Mouse (Mus musculus) left cerebral cortex, postnatal 25 days (tissue): Measurements from ENCODE around the gene Sprn. TPM values are rescaled to one million over a fixed set of nuclear protein-coding genes. Genes with fewer than 3 reads are reported as not detected.

Experiments used
- DNase-seq, 2 experiments: peaks; one replicate each; pipeline ENCODE4 v3.0.0; 2022; ENCODE audit warnings: low spot score in 2 of 2, mixed read lengths in 1 of 2
- intact Hi-C: fragments of 180-260 bp; cut with DNase I; formaldehyde crosslinking; loops from one replicate; pipeline ENCODE4 v1.15.1; 2025
- total RNA-seq, 2 experiments: library from RNA; stranded (reverse); gene quantifications; 2 replicates each; pipeline ENCODE4 v1.2.3; 2021

The Sprn gene
- total RNA-seq, result 100 to 1,000 TPM; 160 to 172 TPM

DNA sequence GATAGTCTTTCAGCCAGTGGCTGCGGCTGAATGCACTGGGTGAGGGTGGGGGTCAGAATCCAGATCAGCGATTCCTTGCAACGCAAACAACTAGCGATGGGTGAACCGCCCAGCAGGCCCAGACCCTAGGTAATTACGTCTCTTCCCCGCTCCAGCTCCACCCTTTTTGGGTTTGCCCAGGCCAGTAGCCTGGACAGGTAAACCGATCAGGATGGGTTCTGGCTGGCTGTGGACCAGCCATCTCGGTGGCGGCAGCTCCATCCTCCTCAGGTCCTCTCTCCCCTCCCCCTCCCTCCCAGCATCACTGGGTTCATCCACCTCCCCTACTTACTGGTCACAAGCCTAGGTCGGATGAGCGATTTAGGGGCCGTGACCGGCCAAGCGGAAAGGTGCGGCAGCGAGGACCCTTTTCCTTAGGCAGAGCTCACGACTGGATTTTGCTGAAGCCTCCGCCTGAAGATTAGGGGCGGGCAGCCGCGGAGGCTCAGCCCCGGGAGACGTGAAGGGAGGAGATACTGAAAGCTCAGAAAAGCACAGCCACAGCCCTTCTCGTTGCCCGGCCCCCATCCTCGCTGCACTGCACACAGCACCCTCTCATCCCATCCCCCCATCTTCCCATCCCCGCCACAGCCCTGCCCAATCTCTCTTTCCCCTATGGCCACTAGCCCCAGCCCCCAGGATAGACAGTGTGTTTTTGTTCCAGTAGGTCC, at the start of gene Sprn:
Gene Sprn (minus strand): TSS at position 660 of the 710 bp plus-strand sequence.
- peak; percentile 80 to 91 for DNase-seq
- intact Hi-C loops, result loop anchor here (5.0 to 10.0 kb wide), 2 partner anchors 580 to 673 kb away; no protein-coding TSS in a partner anchor

- DNase-seq, result no peak
- intact Hi-C loops, result no loop called here
Measured at GRCm38 (mm10) chr7:140201090-140201489, 46.4 kb upstream of the Sprn start.

DNA sequence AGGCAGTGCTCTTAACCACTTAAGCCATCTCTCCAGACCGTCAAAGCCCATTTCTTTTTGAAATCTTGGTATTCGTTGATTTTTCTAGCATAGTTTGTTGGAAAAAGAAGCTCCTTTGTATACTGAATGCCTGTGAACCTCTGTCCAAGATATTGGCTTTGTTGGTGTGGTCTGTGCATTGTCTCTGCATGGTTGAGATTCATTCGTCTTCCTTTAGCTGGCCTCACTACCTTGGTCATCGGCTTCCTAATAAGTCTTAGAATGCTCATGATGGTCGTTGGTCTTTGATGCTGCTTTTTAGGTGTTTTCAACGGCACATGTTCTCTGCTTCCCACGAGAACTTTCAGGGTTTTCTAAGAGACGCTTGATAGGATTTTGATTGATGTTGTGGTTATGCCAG, 41.3 kb upstream of the Sprn start:
- no peak for DNase-seq
- intact Hi-C loops, result no loop called here

DNA sequence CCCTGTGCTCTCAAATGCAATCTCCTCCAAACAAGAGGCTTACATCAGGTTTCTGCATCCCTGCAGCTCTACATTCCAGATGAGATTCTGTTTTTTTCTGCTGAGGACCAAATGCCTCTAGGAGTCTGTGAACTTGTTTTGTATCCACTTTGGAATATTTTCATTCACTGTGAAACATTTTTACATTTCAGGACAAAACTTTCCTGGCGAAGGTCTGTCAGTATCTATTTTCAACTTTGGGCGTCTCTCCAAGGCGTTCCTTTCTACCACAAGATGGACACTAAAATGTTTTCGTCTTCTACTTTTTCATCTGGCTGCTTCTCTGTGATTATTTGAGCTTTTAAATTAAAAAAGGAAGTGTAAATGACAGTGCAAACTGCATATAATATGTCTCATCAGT, 39.4 kb upstream of the Sprn start:
- intact Hi-C loops, result no loop called here
- DNase-seq, result peak in 1 of 2 experiments; percentile 66

GRCm38 (mm10) chr7:140192851-140193250, 38.2 kb upstream of the Sprn start:
- intact Hi-C loops, result no loop called here

GRCm38 (mm10) chr7:140192445-140192844, 37.8 kb upstream of the Sprn start:
- intact Hi-C loops, result no loop called here
- DNase-seq, result no peak

More at GRCm38 (mm10) chr7:140192851-140193250, 38.2 kb upstream of the Sprn start:
- no peak for DNase-seq

DNA sequence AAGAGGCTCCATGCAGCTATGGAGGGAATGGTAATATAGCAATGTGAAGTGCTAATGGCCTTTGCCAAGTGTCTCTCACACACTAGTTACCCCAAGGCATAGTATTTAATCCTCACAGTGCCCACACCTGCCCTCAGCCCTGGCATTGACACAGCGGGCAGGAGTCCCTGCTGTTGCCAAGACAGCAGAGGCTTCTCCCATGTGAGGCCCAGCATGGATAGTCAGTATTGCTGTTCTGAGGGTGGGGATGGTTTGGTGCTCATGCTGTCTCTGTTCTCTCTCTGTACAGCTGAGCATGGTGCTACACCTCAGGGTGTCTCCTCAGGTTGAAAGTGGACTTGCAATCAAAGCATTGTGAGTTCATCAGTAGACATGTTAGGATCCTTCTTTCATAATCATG, 35.8 kb upstream of the Sprn start:
- intact Hi-C loops, result no loop called here
- DNase-seq, result no peak

DNA sequence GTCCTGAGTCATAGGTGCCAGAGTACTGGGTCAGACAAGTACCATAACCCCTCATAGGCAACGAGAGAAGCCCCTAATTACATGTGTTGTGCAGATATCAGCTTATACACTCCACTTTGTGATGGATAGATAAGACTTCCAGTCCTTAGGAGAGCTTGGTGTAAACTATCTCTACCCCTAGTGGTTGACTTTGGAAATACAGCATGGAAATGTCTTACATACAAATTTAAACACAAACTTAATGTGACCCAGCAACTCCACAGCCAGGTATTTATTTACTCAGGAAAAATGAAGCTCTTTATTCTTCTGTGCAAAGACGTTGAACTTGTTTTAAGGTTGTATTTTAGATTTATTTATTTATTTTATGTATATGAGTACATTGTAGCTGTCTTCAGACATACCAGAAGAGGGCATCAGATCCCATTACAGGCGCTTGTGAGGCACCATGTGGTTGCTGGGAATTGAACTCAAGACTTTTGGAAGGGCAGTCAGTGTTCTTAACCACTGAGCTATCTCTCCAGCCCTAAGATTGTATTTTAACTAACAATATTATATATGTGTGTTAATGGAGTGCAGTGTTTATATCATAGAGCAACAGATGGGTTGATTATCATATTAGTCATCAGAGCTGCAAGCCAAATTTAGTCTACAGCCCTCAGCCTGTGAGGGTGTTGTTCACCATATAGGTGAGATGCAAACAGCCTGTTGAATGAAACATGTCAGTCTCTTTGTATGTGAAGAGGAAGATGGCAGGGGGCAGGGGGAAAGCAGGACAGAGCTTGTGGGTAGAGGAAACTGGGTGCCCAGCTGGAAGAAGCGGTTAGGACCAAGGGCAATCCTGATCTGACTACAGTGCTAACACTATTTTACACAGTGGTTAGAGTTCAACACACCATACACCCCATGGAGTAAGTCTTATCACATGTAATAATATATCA, 34.0 kb upstream of the Sprn start:
- DNase-seq, result peak in 1 of 2 experiments; percentile 59
- intact Hi-C loops, result loop anchor here (1.0 to 10.0 kb wide), 4 partner anchors 290 to 639 kb away; no protein-coding TSS in a partner anchor

- intact Hi-C loops, result loop anchor here (1.0 to 10.0 kb wide), 4 partner anchors 290 to 639 kb away; no protein-coding TSS in a partner anchor
- peak; percentile 34 to 55 for DNase-seq
Measured at GRCm38 (mm10) chr7:140187721-140188390, 33.2 kb upstream of the Sprn start.

- intact Hi-C loops, result loop anchor here (5.0 to 10.0 kb wide), 3 partner anchors 545 to 640 kb away; no protein-coding TSS in a partner anchor
Measured at GRCm38 (mm10) chr7:140186646-140187620, 32.3 kb upstream of the Sprn start.

DNA sequence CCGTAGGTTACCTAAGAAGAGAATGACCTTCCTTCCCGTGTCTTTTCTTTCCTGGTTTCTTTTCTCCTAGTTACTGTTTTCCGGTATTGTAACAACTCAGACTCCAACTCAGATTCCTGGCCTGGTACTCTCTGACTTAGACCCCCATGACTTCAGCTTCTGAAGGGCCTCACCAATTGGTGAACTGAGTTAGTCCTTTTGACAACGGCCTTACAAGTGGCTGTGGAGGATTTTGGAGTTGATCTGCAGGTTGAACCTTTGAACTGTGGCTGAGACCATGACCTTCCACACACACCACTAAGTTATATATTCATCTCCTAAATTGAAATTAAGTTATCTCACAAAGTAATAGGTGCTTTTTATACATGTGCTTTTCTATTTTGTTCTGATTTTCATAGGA, 29.5 kb upstream of the Sprn start:
- DNase-seq, result no peak
- intact Hi-C loops, result loop anchor here (10.0 kb wide), 1 partner anchor 621 kb away; no protein-coding TSS in a partner anchor

More at GRCm38 (mm10) chr7:140186646-140187620, 32.3 kb upstream of the Sprn start:
- DNase-seq, result peak; percentile 42 to 44

DNA sequence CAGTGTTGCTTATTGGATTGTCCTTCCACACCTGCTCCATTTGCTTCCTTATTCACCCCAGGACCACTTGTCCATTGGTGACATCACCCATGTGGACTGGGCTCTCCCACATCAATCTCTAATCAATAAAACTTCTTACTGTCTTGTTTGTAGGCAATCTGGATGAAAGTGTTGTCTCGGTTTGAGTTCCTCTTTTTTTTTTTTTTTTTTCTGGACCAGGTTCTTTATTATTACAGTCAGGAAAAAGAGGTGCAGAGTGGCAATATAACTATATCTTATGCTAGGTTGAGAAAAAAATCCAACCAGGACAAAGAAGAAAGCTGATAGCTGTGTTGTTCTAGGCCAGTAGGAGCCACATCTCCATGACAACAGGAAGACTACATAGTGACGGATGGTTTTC, 26.0 kb upstream of the Sprn start:
- intact Hi-C loops, result loop anchor here (10.0 kb wide), 1 partner anchor 624 kb away; no protein-coding TSS in a partner anchor
- DNase-seq, result no peak

DNA sequence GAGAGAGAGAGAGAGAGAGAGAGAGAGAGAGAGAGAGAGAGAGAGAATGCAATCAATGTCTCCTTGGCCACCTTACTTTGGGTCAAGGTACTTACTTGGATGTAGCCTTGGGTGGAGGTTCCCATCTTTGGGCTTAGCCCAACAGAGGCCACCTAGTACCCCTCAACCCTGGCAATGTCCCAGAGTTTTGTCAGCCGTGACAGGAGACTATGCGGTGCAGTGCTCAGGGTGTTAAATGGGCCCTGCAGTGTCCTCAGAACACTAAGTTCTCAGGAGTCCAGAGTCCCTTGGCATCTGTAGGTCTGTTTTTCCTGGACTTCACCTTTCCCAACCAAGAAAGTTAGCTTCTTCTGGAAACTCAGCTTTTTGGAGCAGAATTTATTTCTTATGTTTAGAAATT, 24.5 kb upstream of the Sprn start:
- DNase-seq, result no peak
- intact Hi-C loops, result no loop called here

- no peak for DNase-seq
- intact Hi-C loops, result no loop called here
Measured at GRCm38 (mm10) chr7:140172936-140173335, 18.3 kb upstream of the Sprn start, which contains the start of gene Olfr523. Olfr523 (plus strand) TSS chr7:140173217.

- DNase-seq, result no peak
- intact Hi-C loops, result no loop called here
Measured at GRCm38 (mm10) chr7:140170863-140171262, 16.2 kb upstream of the Sprn start.

DNA sequence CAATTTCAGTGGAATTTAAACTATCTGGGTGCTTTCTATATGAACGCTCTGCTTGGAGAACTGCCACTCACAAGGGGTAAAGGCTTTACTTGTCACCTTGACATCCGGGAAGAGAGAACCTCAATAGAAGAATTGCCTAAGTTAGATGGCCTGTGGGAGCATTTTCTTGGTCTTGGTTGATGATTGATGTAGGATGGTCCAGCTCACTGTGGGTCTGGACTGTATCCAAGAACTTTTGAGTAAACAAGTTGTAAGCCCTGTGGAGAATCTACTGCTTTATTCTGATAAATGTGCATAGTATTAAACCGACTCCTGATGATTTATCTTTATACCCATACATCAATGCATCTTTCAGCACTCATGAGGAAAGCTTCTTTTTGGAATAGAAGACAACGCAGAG, 14.7 kb upstream of the Sprn start:
- DNase-seq, result no peak
- intact Hi-C loops, result loop anchor here (5.0 kb wide), 2 partner anchors 308 to 548 kb away; no protein-coding TSS in a partner anchor

GRCm38 (mm10) chr7:140167950-140168349, 13.3 kb upstream of the Sprn start:
- DNase-seq, result peak in 1 of 2 experiments; percentile 72
- intact Hi-C loops, result loop anchor here (5.0 kb wide), 2 partner anchors 309 to 549 kb away; no protein-coding TSS in a partner anchor

- DNase-seq, result no peak
- intact Hi-C loops, result loop anchor here (5.0 kb wide), 2 partner anchors 313 to 553 kb away; no protein-coding TSS in a partner anchor
Measured at GRCm38 (mm10) chr7:140164664-140165063, 10.0 kb upstream of the Sprn start, which contains the start of gene Olfr522. Olfr522 (minus strand) TSS chr7:140164764.
